8 mouse cellular contexts compared by ENCODE assay signal in genomic region chr3:146051277-146052007, GRCm38 (mm10). TPM values are rescaled to one million over a fixed set of nuclear protein-coding genes. Genes with fewer than 3 reads are reported as not detected.
A peak's percentile ranks its signal among the peaks of the same experiment; 100 is the strongest.
DNase-seq lines count a peak whose midpoint lies in the region; ATAC-seq and TF ChIP-seq lines count a peak whose summit lies in the region.

No protein-coding gene starts in this region.

- H3K79me2 ChIP-seq in CH12.LX (replicated peaks; ENCODE audit: control insufficient read depth, extremely low read depth, insufficient read depth, poor library complexity, severe bottlenecking), result no peaks in the 10 kb centered on the region

- DNase-seq in heart, adult 9 months (ENCODE audit: low spot score in 2 of 2), result no peak
- DNase-seq in CH12.LX (ENCODE audit: extremely low read depth), result no peak
- DNase-seq in hindbrain, postnatal 0 days (ENCODE audit: low spot score), result peak; percentile 89
- no peak for DNase-seq in spleen, adult 12 weeks (ENCODE audit: low spot score)

- no peak overlapping the region for H3K4me3 ChIP-seq in heart, embryonic 12.5 days
- H3K4me3 ChIP-seq in CH12.LX (replicated peaks in 1 of 3; ENCODE audit: low read depth in 2 of 3, low read length in 2 of 3, poor library complexity in 1 of 3), result no peak overlapping the region
- no peak overlapping the region for H3K4me3 ChIP-seq in embryonic facial prominence, embryonic 13.5 days
- H3K4me3 ChIP-seq in hindbrain, postnatal 0 days (ENCODE audit: low read length), result no peak overlapping the region
- no peak overlapping the region for H3K4me3 ChIP-seq in neural tube, embryonic 14.5 days (ENCODE audit: low read depth, low read length)
- no peak overlapping the region for H3K4me3 ChIP-seq in intestine, postnatal 0 days (ENCODE audit: low read depth, low read length)

- H3K4me1 ChIP-seq in heart, embryonic 12.5 days (replicated peaks), result peaks cover 51% of the 10 kb centered on the region
- peaks cover 16 to 64% of the 10 kb centered on the region in 2 experiments for H3K4me1 ChIP-seq in CH12.LX (ENCODE audit: control insufficient read depth in 1 of 2, insufficient read depth in 2 of 2)
- peaks cover 24% of the 10 kb centered on the region for H3K4me1 ChIP-seq in embryonic facial prominence, embryonic 13.5 days
- H3K4me1 ChIP-seq in hindbrain, postnatal 0 days (ENCODE audit: insufficient read depth, low read length), result peaks cover 8% of the 10 kb centered on the region
- H3K4me1 ChIP-seq in neural tube, embryonic 14.5 days (ENCODE audit: control insufficient read depth, insufficient read depth, low read length), result no peaks in the 10 kb centered on the region; the same call in 1 of the 2 replicates
- H3K4me1 ChIP-seq in intestine, postnatal 0 days (replicated peaks; ENCODE audit: control insufficient read depth, insufficient read depth, low read length), result no peaks in the 10 kb centered on the region

- TF ChIP-seq RAD21 in CH12.LX (IDR thresholded peaks at IDR 0.05; ENCODE audit: low read depth, low read length), result no peak

- no peak for TF ChIP-seq EP300 in CH12.LX (IDR thresholded peaks at IDR 0.05; ENCODE audit: low read length)

- no peak for TF ChIP-seq POLR2A in CH12.LX (IDR thresholded peaks at IDR 0.05; ENCODE audit: low read depth, low read length)

- peak overlapping the region; percentile 27; the same call in 1 of the 2 replicates for H3K9ac ChIP-seq in heart, embryonic 12.5 days
- no peak overlapping the region for H3K9ac ChIP-seq in CH12.LX (ENCODE audit: insufficient read depth, low read depth)
- no peak overlapping the region for H3K9ac ChIP-seq in embryonic facial prominence, embryonic 13.5 days
- H3K9ac ChIP-seq in hindbrain, postnatal 0 days (replicated peaks; ENCODE audit: low read length), result no peak overlapping the region
- no peak overlapping the region for H3K9ac ChIP-seq in neural tube, embryonic 14.5 days (replicated peaks; ENCODE audit: low read depth, low read length)
- H3K9ac ChIP-seq in intestine, postnatal 0 days (ENCODE audit: low read depth, low read length), result no peak overlapping the region

- peak; percentile 29; the same call in 1 of the 2 replicates for ATAC-seq in heart, embryonic 12.5 days (ENCODE audit: insufficient number of reproducible peaks, low FRiP score)
- ATAC-seq in embryonic facial prominence, embryonic 13.5 days (ENCODE audit: insufficient number of reproducible peaks, insufficient read depth, low FRiP score, low TSS enrichment, low read depth), result peak; percentile 67; the same call in 1 of the 2 replicates
- peak; percentile 83 for ATAC-seq in hindbrain, postnatal 0 days
- ATAC-seq in neural tube, embryonic 14.5 days (ENCODE audit: low read depth), result peak; percentile 92
- no peak for ATAC-seq in intestine, postnatal 0 days

- no peaks in the 10 kb centered on the region for H3K9me3 ChIP-seq in heart, embryonic 12.5 days (replicated peaks)
- no peaks in the 10 kb centered on the region for H3K9me3 ChIP-seq in CH12.LX (replicated peaks; ENCODE audit: low read length)
- no peaks in the 10 kb centered on the region for H3K9me3 ChIP-seq in embryonic facial prominence, embryonic 13.5 days
- no peaks in the 10 kb centered on the region for H3K9me3 ChIP-seq in hindbrain, postnatal 0 days (ENCODE audit: low read length)
- H3K9me3 ChIP-seq in neural tube, embryonic 14.5 days (ENCODE audit: control insufficient read depth, low read length), result no peaks in the 10 kb centered on the region
- no peaks in the 10 kb centered on the region for H3K9me3 ChIP-seq in intestine, postnatal 0 days (ENCODE audit: control insufficient read depth)

- no peaks in the 10 kb centered on the region for H3K27me3 ChIP-seq in heart, embryonic 12.5 days (replicated peaks)
- H3K27me3 ChIP-seq in CH12.LX (replicated peaks), result no peaks in the 10 kb centered on the region
- peaks cover 10% of the 10 kb centered on the region; the same call in 1 of the 2 replicates for H3K27me3 ChIP-seq in embryonic facial prominence, embryonic 13.5 days
- H3K27me3 ChIP-seq in hindbrain, postnatal 0 days (ENCODE audit: insufficient read depth, low read length), result no peaks in the 10 kb centered on the region
- H3K27me3 ChIP-seq in neural tube, embryonic 14.5 days (ENCODE audit: control insufficient read depth, insufficient read depth, low read length), result no peaks in the 10 kb centered on the region
- H3K27me3 ChIP-seq in intestine, postnatal 0 days (replicated peaks; ENCODE audit: control insufficient read depth, insufficient read depth, low read length), result no peaks in the 10 kb centered on the region

- H3K4me2 ChIP-seq in heart, embryonic 12.5 days, result peak overlapping the region; percentile 1; the same call in 1 of the 2 replicates
- H3K4me2 ChIP-seq in CH12.LX (ENCODE audit: insufficient read depth, low read depth, poor library complexity, severe bottlenecking), result peak overlapping the region; percentile 30; the same call in 1 of the 2 replicates
- H3K4me2 ChIP-seq in embryonic facial prominence, embryonic 13.5 days, result peak overlapping the region; percentile 26; the same call in 1 of the 2 replicates
- H3K4me2 ChIP-seq in hindbrain, postnatal 0 days (ENCODE audit: low read depth, low read length), result peak overlapping the region; percentile 23; the same call in 1 of the 2 replicates
- no peak overlapping the region for H3K4me2 ChIP-seq in neural tube, embryonic 14.5 days (ENCODE audit: low read depth, low read length)
- H3K4me2 ChIP-seq in intestine, postnatal 0 days (replicated peaks; ENCODE audit: low read depth), result no peak overlapping the region

- dilution Hi-C loops in CH12.LX (cut with MboI; ENCODE audit: extremely low pct_ligation_motif_present, extremely low pct_unique_long_range_greater_than_20kb, low sequenced_read_pairs), result no loop called here

- no peak overlapping the region; the same call in 1 of the 2 replicates for H3K27ac ChIP-seq in heart, embryonic 12.5 days (ENCODE audit: poor library complexity, severe bottlenecking)
- H3K27ac ChIP-seq in CH12.LX (ENCODE audit: insufficient read depth, low read depth), result no peak overlapping the region
- peak overlapping the region; percentile 44; the same call in 1 of the 2 replicates for H3K27ac ChIP-seq in embryonic facial prominence, embryonic 13.5 days
- H3K27ac ChIP-seq in hindbrain, postnatal 0 days, result no peak overlapping the region
- no peak overlapping the region for H3K27ac ChIP-seq in neural tube, embryonic 14.5 days (ENCODE audit: low read depth, low read length)
- H3K27ac ChIP-seq in intestine, postnatal 0 days (ENCODE audit: low read depth, low read length), result no peak overlapping the region

- H3K36me3 ChIP-seq in heart, embryonic 12.5 days, result no peaks in the 10 kb centered on the region
- no peaks in the 10 kb centered on the region for H3K36me3 ChIP-seq in CH12.LX (replicated peaks in 1 of 2; ENCODE audit: control insufficient read depth in 1 of 2, insufficient read depth in 1 of 2, low read length in 1 of 2)
- no peaks in the 10 kb centered on the region for H3K36me3 ChIP-seq in embryonic facial prominence, embryonic 13.5 days
- H3K36me3 ChIP-seq in hindbrain, postnatal 0 days (ENCODE audit: insufficient read depth, low read length), result no peaks in the 10 kb centered on the region
- no peaks in the 10 kb centered on the region for H3K36me3 ChIP-seq in neural tube, embryonic 14.5 days (ENCODE audit: control insufficient read depth, insufficient read depth, low read length)
- H3K36me3 ChIP-seq in intestine, postnatal 0 days (ENCODE audit: control insufficient read depth, insufficient read depth), result no peaks in the 10 kb centered on the region

- no peak for TF ChIP-seq CTCF in CH12.LX (conservative IDR thresholded peaks at IDR 0.05 in 1 of 2, IDR thresholded peaks at IDR 0.05 in 1 of 2; ENCODE audit: low read depth in 2 of 2, low read length in 2 of 2)
- TF ChIP-seq CTCF in hindbrain, postnatal 0 days (IDR thresholded peaks at IDR 0.05; ENCODE audit: low read depth), result no peak
- no peak for TF ChIP-seq CTCF in intestine, postnatal 0 days (IDR thresholded peaks at IDR 0.05; ENCODE audit: low read depth)

- 50% methylated on average over 11 of the region's 11 CpGs for WGBS in heart, embryonic 12.5 days
- 31% methylated on average over 11 of the region's 11 CpGs for WGBS in embryonic facial prominence, embryonic 13.5 days
- 15% methylated on average over 11 of the region's 11 CpGs for WGBS in hindbrain, postnatal 0 days
- WGBS in neural tube, embryonic 14.5 days, result 28% methylated on average over 11 of the region's 11 CpGs
- WGBS in intestine, postnatal 0 days, result 50% methylated on average over 11 of the region's 11 CpGs

- in situ Hi-C loops in CH12.LX (cut with MboI; ENCODE audit: low pct_ligation_motif_present, low pct_unique_long_range_greater_than_20kb, low sequenced_read_pairs), result loop anchor here (10.0 kb wide), 1 partner anchor 233 kb away; no protein-coding TSS in a partner anchor

TF ChIP-seq in CH12.LX, 34 proteins besides CTCF, POLR2A, EP300 and RAD21:
- TF ChIP-seq USF1 (IDR thresholded peaks at IDR 0.05; ENCODE audit: low read depth, low read length), result no peak
- TF ChIP-seq RCOR1 (conservative IDR thresholded peaks at IDR 0.05; ENCODE audit: low read depth, low read length), result no peak
- TF ChIP-seq MEF2A (IDR thresholded peaks at IDR 0.05; ENCODE audit: borderline replicate concordance, low read depth, low read length), result no peak
- no peak for TF ChIP-seq BHLHE40 (IDR thresholded peaks at IDR 0.05; ENCODE audit: low read depth, low read length)
- TF ChIP-seq MAFK (IDR thresholded peaks at IDR 0.05; ENCODE audit: insufficient replicate concordance, low read length), result no peak
- no peak for TF ChIP-seq CHD2 (IDR thresholded peaks at IDR 0.05; ENCODE audit: low read length)
- no peak for TF ChIP-seq NRF1 (IDR thresholded peaks at IDR 0.05; ENCODE audit: low read depth, low read length)
- no peak for TF ChIP-seq KAT2A (IDR thresholded peaks at IDR 0.05; ENCODE audit: insufficient replicate concordance, low read length)
- TF ChIP-seq NELFE (IDR thresholded peaks at IDR 0.05; ENCODE audit: low read depth, low read length), result no peak
- no peak for TF ChIP-seq MYC (IDR thresholded peaks at IDR 0.05; ENCODE audit: low read depth, low read length)
- no peak for TF ChIP-seq SMC3 (IDR thresholded peaks at IDR 0.05; ENCODE audit: low read depth, low read length)
- TF ChIP-seq TCF12 (IDR thresholded peaks at IDR 0.05; ENCODE audit: low read depth, low read length), result no peak
- TF ChIP-seq POLR2AphosphoS2 (IDR thresholded peaks at IDR 0.05; ENCODE audit: low read depth, low read length), result no peak

RNA-seq across cellular contexts. Expression of gene Wdr63, which starts 56.5 kb away (rescaled TPM):
- polyA plus RNA-seq in heart, embryonic 12.5 days (2016; fragmentation: Nextera tagmentation; extraction: Ambion mirVana), result not detected in 2 replicates
- total RNA-seq in CH12.LX (2012; rRNA removed), result not detected in 2 replicates
- total RNA-seq in CH12.LX (2014; rRNA removed), result not detected in 2 replicates
- not detected in 2 replicates for polyA plus RNA-seq in CH12.LX (2012; ENCODE audit: insufficient read length, low read depth)
- 0.48 TPM in 1 of 2 replicates, not detected in the other for polyA plus RNA-seq in embryonic facial prominence, embryonic 13.5 days (2015; fragmentation: Nextera tagmentation; extraction: Ambion mirVana)
- 1.1 and 1.5 TPM in 2 replicates for total RNA-seq in hindbrain, postnatal 0 days (2014; rRNA removed)
- 0.71 and 1.5 TPM in 2 replicates for polyA plus RNA-seq in hindbrain, postnatal 0 days (2015; fragmentation: Nextera tagmentation; extraction: Ambion mirVana)
- 0.31 and 0.43 TPM in 2 replicates for polyA plus RNA-seq in neural tube, embryonic 14.5 days (2014; fragmentation: Nextera tagmentation; extraction: Ambion mirVana)
- 0.89 and 1.0 TPM in 2 replicates for polyA plus RNA-seq in intestine, postnatal 0 days (2015; fragmentation: Nextera tagmentation; extraction: Ambion mirVana)

Comparison
In these comparisons a context has a peak if more than half of its experiments do, and no peak if none do; other contexts are left out.
1. H3K4me2 ChIP-seq: peak in heart, embryonic 12.5 days (single experiment), CH12.LX (single experiment), embryonic facial prominence, embryonic 13.5 days (single experiment) and hindbrain, postnatal 0 days (single experiment); none in neural tube, embryonic 14.5 days (single experiment) and intestine, postnatal 0 days (single experiment).